Comparison of ENCODE assay signal across 12 mouse cellular contexts in the genomic region with DNA sequence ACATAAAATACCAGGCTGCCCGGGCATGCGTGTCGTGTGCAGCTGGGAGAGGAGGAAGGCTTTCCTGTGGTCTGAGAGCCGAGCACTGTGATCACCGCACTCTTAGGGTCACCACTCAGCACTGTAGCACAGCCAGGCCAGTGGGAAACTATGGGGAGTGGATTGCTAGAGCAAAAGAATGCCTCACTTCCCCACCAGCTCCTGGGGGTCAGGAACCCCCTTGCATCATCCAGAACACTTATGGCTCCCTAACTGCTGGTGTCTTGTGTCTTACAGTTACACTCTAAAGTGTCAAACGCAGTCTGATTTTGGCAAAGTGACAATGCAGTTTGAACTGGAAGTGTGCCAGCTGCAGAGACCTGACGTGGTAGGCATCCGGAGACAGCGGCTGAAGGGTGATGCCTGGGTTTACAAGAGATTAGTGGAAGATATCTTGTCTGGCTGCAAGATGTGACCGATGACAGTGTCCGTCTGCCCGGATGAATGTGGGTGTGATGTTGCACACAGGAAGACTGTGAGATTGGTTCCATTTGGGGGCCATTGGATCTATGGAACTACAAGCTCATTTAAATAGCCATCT.
DNase-seq lines count a peak whose midpoint lies in the region.
"Had no signal": no experiment of that assay in that cellular context is flagged by ENCODE, and none has a peak within 500 bp of the region (broad histone marks: within the 10 kb centered on the region; RNA-seq: fewer than 3 reads in every experiment).

No protein-coding gene starts in this region.

- no peak overlapping the region for H3K4me3 ChIP-seq in limb, embryonic 10.5 days
- H3K4me3 ChIP-seq: embryonic facial prominence, embryonic 15.5 days; hindbrain, embryonic 13.5 days; myocyte had no signal

- no peaks in the 10 kb centered on the region for H3K4me1 ChIP-seq in limb, embryonic 10.5 days
- H3K4me1 ChIP-seq: embryonic facial prominence, embryonic 15.5 days had no signal

- no peaks in the 10 kb centered on the region for H3K9me3 ChIP-seq in limb, embryonic 10.5 days (replicated peaks)
- H3K9me3 ChIP-seq: embryonic facial prominence, embryonic 15.5 days; hindbrain, embryonic 13.5 days had no signal

- H3K27ac ChIP-seq in limb, embryonic 10.5 days = no peak overlapping the region
- H3K27ac ChIP-seq: embryonic facial prominence, embryonic 15.5 days; hindbrain, embryonic 13.5 days had no signal

- peaks cover 57% of the 10 kb centered on the region for H3K36me3 ChIP-seq in limb, embryonic 10.5 days
- H3K36me3 ChIP-seq: hindbrain, embryonic 13.5 days had no signal

- no peaks in the 10 kb centered on the region for H3K27me3 ChIP-seq in limb, embryonic 10.5 days (ENCODE audit: low read depth, poor library complexity, severe bottlenecking)
- H3K27me3 ChIP-seq: embryonic facial prominence, embryonic 15.5 days; hindbrain, embryonic 13.5 days had no signal

- peak; percentile 11 to 16 for DNase-seq in adrenal gland, postnatal 36 days
- DNase-seq in adrenal gland, postnatal 25 days = no peak
- DNase-seq in kidney, postnatal 10 days = peak; percentile 26
- no peak for DNase-seq in kidney, adult 11 months
- DNase-seq in right cerebral cortex, postnatal 10 days (ENCODE audit: low spot score in 2 of 2) = peak; percentile 35 to 43
- no peak for DNase-seq in right cerebral cortex, postnatal 36 days (ENCODE audit: low spot score in 2 of 2)
- DNase-seq in limb, embryonic 10.5 days (ENCODE audit: low spot score) = no peak
- no peak for DNase-seq in frontal cortex, postnatal 25 days (ENCODE audit: low spot score in 2 of 2)
- DNase-seq: cerebellum, adult 9-11 months had no signal

- 97% methylated on average over 12 of the region's 12 CpGs for whole genome bisulfite sequencing in limb, embryonic 10.5 days

Comparison
In these comparisons a context has a peak if more than half of its experiments do, and no peak if none do; other contexts are left out.
1. DNase-seq: peak in adrenal gland, postnatal 36 days (2 of 2), kidney, postnatal 10 days (single experiment) and right cerebral cortex, postnatal 10 days (2 of 2); none in adrenal gland, postnatal 25 days (single experiment), kidney, adult 11 months (single experiment), right cerebral cortex, postnatal 36 days (0 of 2), limb, embryonic 10.5 days (single experiment) and frontal cortex, postnatal 25 days (0 of 2).